In genomic region chr15:88761551-88761950, GRCm38 (mm10) we compare ENCODE assay signal across 22 mouse cellular contexts. TPM values are rescaled to one million over a fixed set of nuclear protein-coding genes. Genes with fewer than 3 reads are reported as not detected.
A peak's percentile ranks its signal among the peaks of the same experiment; 100 is the strongest.
DNase-seq lines count a peak whose midpoint lies in the region; ATAC-seq and TF ChIP-seq lines count a peak whose summit lies in the region.
"Had no signal": no experiment of that assay in that cellular context is flagged by ENCODE, and none has a peak within 500 bp of the region (broad histone marks: within the 10 kb centered on the region; RNA-seq: fewer than 3 reads in every experiment).

No protein-coding gene starts in this region.

- intact Hi-C loops in gastrocnemius, postnatal 36 days (cut with DNase I) = no loop called here

- no peaks in the 10 kb centered on the region for H3K9me3 ChIP-seq in stomach, embryonic 14.5 days (ENCODE audit: control insufficient read depth, low read depth, low read length)
- no peaks in the 10 kb centered on the region for H3K9me3 ChIP-seq in stomach, postnatal 0 days (ENCODE audit: control insufficient read depth, low read length)
- H3K9me3 ChIP-seq in intestine, embryonic 16.5 days (ENCODE audit: control insufficient read depth, low read length) = no peaks in the 10 kb centered on the region
- no peaks in the 10 kb centered on the region for H3K9me3 ChIP-seq in liver, embryonic 16.5 days (replicated peaks; ENCODE audit: control insufficient read depth, low read length)
- H3K9me3 ChIP-seq in forebrain, embryonic 11.5 days (ENCODE audit: control insufficient read depth, low read length) = no peaks in the 10 kb centered on the region
- no peaks in the 10 kb centered on the region for H3K9me3 ChIP-seq in lung, postnatal 0 days (ENCODE audit: low read length)
- H3K9me3 ChIP-seq: embryonic facial prominence, embryonic 15.5 days; forebrain, embryonic 12.5 days; limb, embryonic 12.5 days; lung, embryonic 15.5 days; midbrain, embryonic 13.5 days; neural tube, embryonic 13.5 days had no signal

- H3K9ac ChIP-seq in stomach, embryonic 14.5 days (replicated peaks; ENCODE audit: low read depth, low read length) = no peak overlapping the region
- H3K9ac ChIP-seq in stomach, postnatal 0 days (ENCODE audit: low read length) = no peak overlapping the region
- H3K9ac ChIP-seq in intestine, embryonic 16.5 days (ENCODE audit: low read depth, low read length) = no peak overlapping the region
- no peak overlapping the region for H3K9ac ChIP-seq in liver, embryonic 16.5 days (ENCODE audit: low read depth, low read length)
- H3K9ac ChIP-seq in forebrain, embryonic 11.5 days (ENCODE audit: low read length) = no peak overlapping the region
- no peak overlapping the region for H3K9ac ChIP-seq in lung, postnatal 0 days (replicated peaks; ENCODE audit: low read depth)
- H3K9ac ChIP-seq: embryonic facial prominence, embryonic 15.5 days; forebrain, embryonic 12.5 days; limb, embryonic 12.5 days; lung, embryonic 15.5 days; midbrain, embryonic 13.5 days; neural tube, embryonic 13.5 days had no signal

- H3K4me3 ChIP-seq in stomach, embryonic 14.5 days (ENCODE audit: low read depth, low read length) = no peak overlapping the region
- H3K4me3 ChIP-seq in stomach, postnatal 0 days (ENCODE audit: low read depth, low read length) = no peak overlapping the region
- no peak overlapping the region for H3K4me3 ChIP-seq in intestine, embryonic 16.5 days (ENCODE audit: low read length)
- H3K4me3 ChIP-seq in liver, embryonic 16.5 days (ENCODE audit: low read depth, low read length) = no peak overlapping the region
- H3K4me3 ChIP-seq in forebrain, embryonic 11.5 days (ENCODE audit: low read depth, low read length) = no peak overlapping the region
- H3K4me3 ChIP-seq in lung, postnatal 0 days (ENCODE audit: low read depth, low read length) = no peak overlapping the region
- H3K4me3 ChIP-seq: embryonic facial prominence, embryonic 15.5 days; forebrain, embryonic 12.5 days; heart, adult 2 months; limb, embryonic 12.5 days; lung, embryonic 15.5 days; midbrain, embryonic 13.5 days; neural tube, embryonic 13.5 days had no signal

- ATAC-seq in stomach, embryonic 14.5 days (ENCODE audit: insufficient number of reproducible peaks, insufficient read depth, low FRiP score, low read depth) = peak; percentile 33; the same call in 1 of the 2 replicates
- no peak for ATAC-seq in stomach, postnatal 0 days (ENCODE audit: low FRiP score, low TSS enrichment)
- peak; percentile 62 for ATAC-seq in intestine, embryonic 16.5 days
- peak; percentile 99 for ATAC-seq in liver, embryonic 16.5 days (ENCODE audit: low read depth)
- ATAC-seq in forebrain, embryonic 11.5 days (replicated peaks; ENCODE audit: low FRiP score) = no peak
- ATAC-seq in lung, postnatal 0 days = no peak
- ATAC-seq: hindbrain, embryonic 16.5 days; midbrain, embryonic 13.5 days had no signal

- no peak for TF ChIP-seq CTCF in stomach, postnatal 0 days (IDR thresholded peaks at IDR 0.05; ENCODE audit: low read depth)
- no peak for TF ChIP-seq CTCF in lung, postnatal 0 days (IDR thresholded peaks at IDR 0.05)

- H3K36me3 ChIP-seq in stomach, embryonic 14.5 days (ENCODE audit: control insufficient read depth, insufficient read depth, low read length) = peaks cover 26% of the 10 kb centered on the region
- H3K36me3 ChIP-seq in stomach, postnatal 0 days (ENCODE audit: control insufficient read depth, insufficient read depth, low read length) = 0 out of 2 replicates have a peak, but pooled peaks cover 6% of the 10 kb centered on the region
- H3K36me3 ChIP-seq in intestine, embryonic 16.5 days (ENCODE audit: control insufficient read depth, insufficient read depth, low read length) = no peaks in the 10 kb centered on the region; the same call in 1 of the 2 replicates
- peaks cover 9% of the 10 kb centered on the region; the same call in 1 of the 2 replicates for H3K36me3 ChIP-seq in liver, embryonic 16.5 days (ENCODE audit: control insufficient read depth, insufficient read depth)
- H3K36me3 ChIP-seq in forebrain, embryonic 11.5 days (ENCODE audit: control insufficient read depth, insufficient read depth, low read length) = peaks cover 6% of the 10 kb centered on the region; the same call in 1 of the 2 replicates
- H3K36me3 ChIP-seq in lung, postnatal 0 days (ENCODE audit: insufficient read depth, low read length) = no peaks in the 10 kb centered on the region; the same call in 1 of the 2 replicates

- H3K27ac ChIP-seq in stomach, embryonic 14.5 days (ENCODE audit: low read length) = no peak overlapping the region
- H3K27ac ChIP-seq in stomach, postnatal 0 days (replicated peaks) = no peak overlapping the region
- no peak overlapping the region for H3K27ac ChIP-seq in intestine, embryonic 16.5 days (ENCODE audit: low read length)
- H3K27ac ChIP-seq in liver, embryonic 16.5 days (ENCODE audit: low read length) = peak overlapping the region; percentile 80
- H3K27ac ChIP-seq in forebrain, embryonic 11.5 days (ENCODE audit: low read depth, low read length) = no peak overlapping the region
- no peak overlapping the region for H3K27ac ChIP-seq in lung, postnatal 0 days (ENCODE audit: low read length)
- H3K27ac ChIP-seq: embryonic facial prominence, embryonic 15.5 days; forebrain, embryonic 12.5 days; heart, adult 2 months; kidney, postnatal 0 days; limb, embryonic 12.5 days; lung, embryonic 15.5 days; macrophage; midbrain, embryonic 13.5 days; neural tube, embryonic 13.5 days had no signal

- no peaks in the 10 kb centered on the region for H3K27me3 ChIP-seq in stomach, embryonic 14.5 days (ENCODE audit: control insufficient read depth, insufficient read depth, low read length)
- no peaks in the 10 kb centered on the region for H3K27me3 ChIP-seq in stomach, postnatal 0 days (ENCODE audit: control insufficient read depth, insufficient read depth, low read length)
- no peaks in the 10 kb centered on the region for H3K27me3 ChIP-seq in intestine, embryonic 16.5 days (replicated peaks; ENCODE audit: control insufficient read depth, insufficient read depth, low read length)
- no peaks in the 10 kb centered on the region for H3K27me3 ChIP-seq in liver, embryonic 16.5 days (ENCODE audit: control insufficient read depth, insufficient read depth, low read depth, low read length)
- H3K27me3 ChIP-seq in forebrain, embryonic 11.5 days (ENCODE audit: control insufficient read depth, insufficient read depth, low read length) = no peaks in the 10 kb centered on the region
- H3K27me3 ChIP-seq in lung, postnatal 0 days (replicated peaks; ENCODE audit: insufficient read depth, low read length) = no peaks in the 10 kb centered on the region
- H3K27me3 ChIP-seq: embryonic facial prominence, embryonic 15.5 days; forebrain, embryonic 12.5 days; limb, embryonic 12.5 days; lung, embryonic 15.5 days; midbrain, embryonic 13.5 days; neural tube, embryonic 13.5 days had no signal

- H3K4me1 ChIP-seq in stomach, embryonic 14.5 days (ENCODE audit: control insufficient read depth, insufficient read depth, low read length) = no peaks in the 10 kb centered on the region
- H3K4me1 ChIP-seq in stomach, postnatal 0 days (replicated peaks; ENCODE audit: control insufficient read depth, insufficient read depth) = no peaks in the 10 kb centered on the region
- H3K4me1 ChIP-seq in intestine, embryonic 16.5 days (ENCODE audit: control insufficient read depth, insufficient read depth, low read length) = peaks cover 5% of the 10 kb centered on the region
- peaks cover 17% of the 10 kb centered on the region for H3K4me1 ChIP-seq in liver, embryonic 16.5 days (ENCODE audit: control insufficient read depth, low read depth, low read length)
- no peaks in the 10 kb centered on the region for H3K4me1 ChIP-seq in forebrain, embryonic 11.5 days (replicated peaks; ENCODE audit: control insufficient read depth, insufficient read depth, low read length)
- H3K4me1 ChIP-seq in lung, postnatal 0 days (ENCODE audit: insufficient read depth, low read depth, low read length) = no peaks in the 10 kb centered on the region
- H3K4me1 ChIP-seq: embryonic facial prominence, embryonic 15.5 days; forebrain, embryonic 12.5 days; limb, embryonic 12.5 days; midbrain, embryonic 13.5 days; neural tube, embryonic 13.5 days had no signal

- DNase-seq in stomach, postnatal 0 days (ENCODE audit: low spot score) = no peak
- no peak for DNase-seq in gastrocnemius, postnatal 36 days
- DNase-seq in forebrain, embryonic 11.5 days (ENCODE audit: low spot score) = no peak
- no peak for DNase-seq in lung, postnatal 0 days (ENCODE audit: low spot score)
- DNase-seq: adrenal gland, adult 8-10 months; cerebellum, adult 11-12 months; cerebellum, postnatal 14 days; heart, adult 2 months; kidney, adult 18-20 months; thymus, adult 18-20 months had no signal

- TF ChIP-seq EP300 in stomach, postnatal 0 days (optimal IDR thresholded peaks at IDR 0.05) = no peak
- no peak for TF ChIP-seq EP300 in lung, postnatal 0 days (IDR thresholded peaks at IDR 0.05)

- WGBS in stomach, embryonic 14.5 days = 94% methylated on average over 4 of the region's 4 CpGs
- 92% methylated on average over 4 of the region's 4 CpGs for WGBS in stomach, postnatal 0 days
- WGBS in intestine, embryonic 16.5 days = 92% methylated on average over 4 of the region's 4 CpGs
- WGBS in liver, embryonic 16.5 days (ENCODE audit: insufficient replicate concordance) = 50% methylated on average over 4 of the region's 4 CpGs
- WGBS in forebrain, embryonic 11.5 days = 94% methylated on average over 4 of the region's 4 CpGs
- 92% methylated on average over 4 of the region's 4 CpGs for WGBS in lung, postnatal 0 days

- H3K4me2 ChIP-seq in stomach, embryonic 14.5 days (replicated peaks; ENCODE audit: low read depth, low read length) = no peak overlapping the region
- H3K4me2 ChIP-seq in stomach, postnatal 0 days (replicated peaks; ENCODE audit: low read depth) = no peak overlapping the region
- no peak overlapping the region for H3K4me2 ChIP-seq in intestine, embryonic 16.5 days (ENCODE audit: low read depth, low read length)
- peak overlapping the region; percentile 21; the same call in 1 of the 2 replicates for H3K4me2 ChIP-seq in liver, embryonic 16.5 days (ENCODE audit: low read depth, low read length)
- no peak overlapping the region for H3K4me2 ChIP-seq in forebrain, embryonic 11.5 days (ENCODE audit: low read depth, low read length, severe bottlenecking)
- H3K4me2 ChIP-seq in lung, postnatal 0 days (replicated peaks; ENCODE audit: low read depth, low read length) = no peak overlapping the region
- H3K4me2 ChIP-seq: embryonic facial prominence, embryonic 15.5 days; forebrain, embryonic 12.5 days; limb, embryonic 12.5 days; lung, embryonic 15.5 days; midbrain, embryonic 13.5 days; neural tube, embryonic 13.5 days had no signal

RNA-seq across cellular contexts. Expression of gene Zbed4, which starts 10.1 kb away (rescaled TPM):
- 18.5 and 18.8 TPM in 2 replicates for polyA plus RNA-seq in stomach, embryonic 14.5 days (2014; fragmentation: Nextera tagmentation; extraction: Ambion mirVana)
- 3.7 and 3.9 TPM in 2 replicates for polyA plus RNA-seq in stomach, postnatal 0 days (2015; fragmentation: Nextera tagmentation; extraction: Ambion mirVana)
- 11.9 and 12.4 TPM in 2 replicates for polyA plus RNA-seq in intestine, embryonic 16.5 days (2015; fragmentation: Nextera tagmentation; extraction: Ambion mirVana)
- polyA plus RNA-seq in liver, embryonic 16.5 days (2015; fragmentation: Nextera tagmentation; extraction: Ambion mirVana) = 10.0 and 10.2 TPM in 2 replicates
- 10 to 100 TPM; 10.7 to 11.1 TPM for total RNA-seq in gastrocnemius, postnatal 36 days (2021)
- 43.6 and 47.2 TPM in 2 replicates for polyA plus RNA-seq in forebrain, embryonic 11.5 days (2014; fragmentation: Nextera tagmentation; extraction: Ambion mirVana)
- polyA plus RNA-seq in lung, postnatal 0 days (2015; fragmentation: Nextera tagmentation; extraction: Ambion mirVana) = 4.7 and 4.8 TPM in 2 replicates

RNA-seq across cellular contexts. Expression of gene Brd1, which starts 27.5 kb away (rescaled TPM):
- 29.7 and 30.2 TPM in 2 replicates for polyA plus RNA-seq in stomach, embryonic 14.5 days (2014; fragmentation: Nextera tagmentation; extraction: Ambion mirVana)
- 10.4 and 10.8 TPM in 2 replicates for polyA plus RNA-seq in stomach, postnatal 0 days (2015; fragmentation: Nextera tagmentation; extraction: Ambion mirVana)
- 13.4 and 14.1 TPM in 2 replicates for polyA plus RNA-seq in intestine, embryonic 16.5 days (2015; fragmentation: Nextera tagmentation; extraction: Ambion mirVana)
- polyA plus RNA-seq in liver, embryonic 16.5 days (2015; fragmentation: Nextera tagmentation; extraction: Ambion mirVana) = 6.1 and 7.0 TPM in 2 replicates
- total RNA-seq in gastrocnemius, postnatal 36 days (2021) = 10 to 100 TPM; 21.0 to 22.3 TPM
- polyA plus RNA-seq in forebrain, embryonic 11.5 days (2014; fragmentation: Nextera tagmentation; extraction: Ambion mirVana) = 29.0 TPM in 2 replicates
- polyA plus RNA-seq in lung, postnatal 0 days (2015; fragmentation: Nextera tagmentation; extraction: Ambion mirVana) = 17.1 and 18.1 TPM in 2 replicates

RNA-seq across cellular contexts. Expression of gene Alg12, which starts 57.6 kb away (rescaled TPM):
- polyA plus RNA-seq in stomach, embryonic 14.5 days (2014; fragmentation: Nextera tagmentation; extraction: Ambion mirVana) = 10.5 and 12.7 TPM in 2 replicates
- 8.2 and 9.3 TPM in 2 replicates for polyA plus RNA-seq in stomach, postnatal 0 days (2015; fragmentation: Nextera tagmentation; extraction: Ambion mirVana)
- polyA plus RNA-seq in intestine, embryonic 16.5 days (2015; fragmentation: Nextera tagmentation; extraction: Ambion mirVana) = 16.7 and 16.9 TPM in 2 replicates
- 5.5 and 6.0 TPM in 2 replicates for polyA plus RNA-seq in liver, embryonic 16.5 days (2015; fragmentation: Nextera tagmentation; extraction: Ambion mirVana)
- total RNA-seq in gastrocnemius, postnatal 36 days (2021) = 1 to 10 TPM; 3.6 to 3.7 TPM
- polyA plus RNA-seq in forebrain, embryonic 11.5 days (2014; fragmentation: Nextera tagmentation; extraction: Ambion mirVana) = 10.8 and 13.5 TPM in 2 replicates
- polyA plus RNA-seq in lung, postnatal 0 days (2015; fragmentation: Nextera tagmentation; extraction: Ambion mirVana) = 7.2 and 7.9 TPM in 2 replicates

RNA-seq across cellular contexts. Expression of gene Creld2, which starts 57.9 kb away (rescaled TPM):
- polyA plus RNA-seq in stomach, embryonic 14.5 days (2014; fragmentation: Nextera tagmentation; extraction: Ambion mirVana) = 59.6 and 72.9 TPM in 2 replicates
- polyA plus RNA-seq in stomach, postnatal 0 days (2015; fragmentation: Nextera tagmentation; extraction: Ambion mirVana) = 89.3 and 93.2 TPM in 2 replicates
- 123 and 137 TPM in 2 replicates for polyA plus RNA-seq in intestine, embryonic 16.5 days (2015; fragmentation: Nextera tagmentation; extraction: Ambion mirVana)
- polyA plus RNA-seq in liver, embryonic 16.5 days (2015; fragmentation: Nextera tagmentation; extraction: Ambion mirVana) = 39.7 TPM in 2 replicates
- total RNA-seq in gastrocnemius, postnatal 36 days (2021) = 1 to 10 TPM; 6.6 to 8.9 TPM
- polyA plus RNA-seq in forebrain, embryonic 11.5 days (2014; fragmentation: Nextera tagmentation; extraction: Ambion mirVana) = 79.4 and 89.4 TPM in 2 replicates
- polyA plus RNA-seq in lung, postnatal 0 days (2015; fragmentation: Nextera tagmentation; extraction: Ambion mirVana) = 62.6 and 76.5 TPM in 2 replicates

Comparison
In these comparisons a context has a peak if more than half of its experiments do, and no peak if none do; other contexts are left out.
1. ATAC-seq: peak in stomach, embryonic 14.5 days (single experiment), intestine, embryonic 16.5 days (single experiment) and liver, embryonic 16.5 days (single experiment); none in stomach, postnatal 0 days (single experiment), forebrain, embryonic 11.5 days (single experiment) and lung, postnatal 0 days (single experiment).